Mouse (Mus musculus) urinary bladder, postnatal 10 days (tissue): ENCODE measurements around the gene Bean1.

ENCODE experiments used
- DNase-seq: peaks from one replicate; pipeline ENCODE4 v3.0.0; 2022; ENCODE audit warnings: low spot score

Bean1 gene

GRCm38 (mm10) chr8:104171050-104171620 is 893 bp downstream of the Bean1 start:
- no peak for DNase-seq

GRCm38 (mm10) chr8:104172420-104172819 is 2.2 kb downstream of the Bean1 start:
- DNase-seq: no peak

GRCm38 (mm10) chr8:104175848-104176527 is 5.7 kb downstream of the Bean1 start:
- no peak for DNase-seq

GRCm38 (mm10) chr8:104177054-104177453 is 6.8 kb downstream of the Bean1 start:
- no peak for DNase-seq

- DNase-seq: no peak
Observed at GRCm38 (mm10) chr8:104184905-104185304, 14.7 kb downstream of the Bean1 start.

GRCm38 (mm10) chr8:104186827-104187226 is 16.6 kb downstream of the Bean1 start:
- no peak for DNase-seq

- no peak for DNase-seq
Observed at GRCm38 (mm10) chr8:104187622-104188021, 17.4 kb downstream of the Bean1 start.

GRCm38 (mm10) chr8:104188459-104188858 is 18.2 kb downstream of the Bean1 start:
- no peak for DNase-seq

GRCm38 (mm10) chr8:104190777-104191468 is 20.7 kb downstream of the Bean1 start:
- DNase-seq: no peak

GRCm38 (mm10) chr8:104191496-104191895 is 21.3 kb downstream of the Bean1 start:
- no peak for DNase-seq

- no peak for DNase-seq
Observed at GRCm38 (mm10) chr8:104199802-104200201, 29.6 kb downstream of the Bean1 start.

- DNase-seq: no peak
Observed at GRCm38 (mm10) chr8:104201622-104202021, 31.4 kb downstream of the Bean1 start.

- DNase-seq: no peak
Observed at GRCm38 (mm10) chr8:104202320-104202719, 32.1 kb downstream of the Bean1 start.

GRCm38 (mm10) chr8:104205292-104205691 is 35.0 kb downstream of the Bean1 start:
- no peak for DNase-seq

- no peak for DNase-seq
Observed at GRCm38 (mm10) chr8:104217601-104218000, 47.4 kb downstream of the Bean1 start.

GRCm38 (mm10) chr8:104219079-104219478 is 48.8 kb downstream of the Bean1 start:
- DNase-seq: no peak

GRCm38 (mm10) chr8:104219806-104220205 is 49.6 kb downstream of the Bean1 start:
- DNase-seq: peak; percentile 43

GRCm38 (mm10) chr8:104227048-104227447 is 56.8 kb downstream of the Bean1 start:
- DNase-seq: no peak

GRCm38 (mm10) chr8:104230377-104230776 is 60.1 kb downstream of the Bean1 start:
- DNase-seq: no peak

- no peak for DNase-seq
Observed at GRCm38 (mm10) chr8:104232039-104232438, 61.8 kb downstream of the Bean1 start.

- no peak for DNase-seq
Observed at GRCm38 (mm10) chr8:104232919-104233318, 62.7 kb downstream of the Bean1 start.

- no peak for DNase-seq
Observed at GRCm38 (mm10) chr8:104234573-104234972, 64.3 kb downstream of the Bean1 start.

GRCm38 (mm10) chr8:104239418-104239861 is 69.2 kb downstream of the Bean1 start:
- no peak for DNase-seq
